Mouse (Mus musculus) C2C12 (cell line): ENCODE results near the gene Mapkapk2.

Experiments
- CTCF ChIP-seq: IDR thresholded peaks from one replicate; pipeline ENCODE4 v1.5.1; 2011; ENCODE audit not compliant: control insufficient read depth, insufficient read depth, insufficient read length
- FOSL1 ChIP-seq: IDR thresholded peaks from one replicate; pipeline ENCODE4 v1.8.0; 2011; ENCODE audit warnings: mild to moderate bottlenecking, low read length; ENCODE audit not compliant: poor library complexity, insufficient read depth, severe bottlenecking
- MAX ChIP-seq: IDR thresholded peaks from one replicate; pipeline ENCODE4 v1.6.1; 2011; ENCODE audit warnings: mild to moderate bottlenecking, control low read depth
- MYOG ChIP-seq: IDR thresholded peaks from one replicate; pipeline ENCODE4 v1.6.1; 2011; ENCODE audit not compliant: control insufficient read depth, insufficient read length; ENCODE audit errors: extremely low read depth
- USF1 ChIP-seq: IDR thresholded peaks from one replicate; pipeline ENCODE4 v1.6.1; 2011; ENCODE audit warnings: low read depth, mild to moderate bottlenecking, control low read depth, moderate library complexity

DNA sequence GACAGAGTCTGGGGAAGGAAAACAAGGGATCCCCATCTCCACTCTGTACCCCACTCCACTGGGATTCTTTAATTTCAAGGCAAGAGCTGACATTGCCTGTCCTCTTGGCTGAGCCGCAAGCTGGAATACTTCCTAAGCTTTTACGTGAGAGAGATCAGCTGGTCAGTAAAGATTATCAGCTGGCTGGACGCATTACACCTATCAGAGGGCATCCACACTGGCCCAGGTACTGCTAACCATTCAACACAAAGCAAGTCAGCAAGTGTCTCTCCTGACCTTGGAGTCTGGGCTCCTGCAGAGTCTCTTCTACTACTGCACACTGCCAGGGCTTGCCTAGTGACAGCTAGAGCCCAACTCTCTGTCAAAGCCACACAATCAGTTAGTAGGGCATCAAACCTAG is 6.1 kb downstream of the Mapkapk2 start:
- TF ChIP-seq USF1 (no peak), MYOG (no peak), CTCF (no peak), MAX (no peak), FOSL1 (no peak)
